Mouse (Mus musculus) left cerebral cortex, adult 6 months (tissue): ENCODE measurements around the gene Elof1. TPM values are rescaled to one million over a fixed set of nuclear protein-coding genes. Genes with fewer than 3 reads are reported as not detected.

Experiments used
- long read RNA-seq, 2 experiments: library from polyadenylated mRNA; unstranded; transcript quantifications; one replicate each; pipeline ENCODE4 v2.0.0; 2019 to 2020
- polyA plus RNA-seq: library from polyadenylated mRNA; unstranded; fragments of <200 nt; fragmentation: Nextera tagmentation; gene quantifications from 2 replicates; pipeline ENCODE4 v1.2.3, GENCODE M21; 2021

Gene Elof1
- 175 and 193 TPM in 2 replicates for polyA plus RNA-seq
- long read RNA-seq, experiment 1, transcript Elof1-203 (3 exons, 810 nt): minor isoform, 22 of 176 reads
- long read RNA-seq, experiment 1, transcript Elof1-202 (2 exons, 1,053 nt): minor isoform, 5 of 176 reads
- long read RNA-seq, experiment 1, transcript Elof1-201 (3 exons, 888 nt): major isoform, 132 of 176 reads
- long read RNA-seq, experiment 1, transcript Elof1-204 (3 exons, 567 nt): minor isoform, 9 of 176 reads
- long read RNA-seq, experiment 1, partial matches to known transcripts: 1 of 176 reads
- long read RNA-seq, experiment 1, other reads (novel, unspliced or antisense): 7 of 176 reads
- long read RNA-seq, experiment 2, transcript Elof1-201 (3 exons, 888 nt): major isoform, 161 of 196 reads
- long read RNA-seq, experiment 2, transcript Elof1-204 (3 exons, 567 nt): minor isoform, 17 of 196 reads
- long read RNA-seq, experiment 2, transcript Elof1-203 (3 exons, 810 nt): minor isoform, 6 of 196 reads
- long read RNA-seq, experiment 2, partial matches to known transcripts: 6 of 196 reads
- long read RNA-seq, experiment 2, other reads (novel, unspliced or antisense): 3 of 196 reads

GRCm38 (mm10) chr9:22116740-22117426 is at the start of gene Elof1:
Elof1 (minus strand) TSS chr9:22117172.

DNA sequence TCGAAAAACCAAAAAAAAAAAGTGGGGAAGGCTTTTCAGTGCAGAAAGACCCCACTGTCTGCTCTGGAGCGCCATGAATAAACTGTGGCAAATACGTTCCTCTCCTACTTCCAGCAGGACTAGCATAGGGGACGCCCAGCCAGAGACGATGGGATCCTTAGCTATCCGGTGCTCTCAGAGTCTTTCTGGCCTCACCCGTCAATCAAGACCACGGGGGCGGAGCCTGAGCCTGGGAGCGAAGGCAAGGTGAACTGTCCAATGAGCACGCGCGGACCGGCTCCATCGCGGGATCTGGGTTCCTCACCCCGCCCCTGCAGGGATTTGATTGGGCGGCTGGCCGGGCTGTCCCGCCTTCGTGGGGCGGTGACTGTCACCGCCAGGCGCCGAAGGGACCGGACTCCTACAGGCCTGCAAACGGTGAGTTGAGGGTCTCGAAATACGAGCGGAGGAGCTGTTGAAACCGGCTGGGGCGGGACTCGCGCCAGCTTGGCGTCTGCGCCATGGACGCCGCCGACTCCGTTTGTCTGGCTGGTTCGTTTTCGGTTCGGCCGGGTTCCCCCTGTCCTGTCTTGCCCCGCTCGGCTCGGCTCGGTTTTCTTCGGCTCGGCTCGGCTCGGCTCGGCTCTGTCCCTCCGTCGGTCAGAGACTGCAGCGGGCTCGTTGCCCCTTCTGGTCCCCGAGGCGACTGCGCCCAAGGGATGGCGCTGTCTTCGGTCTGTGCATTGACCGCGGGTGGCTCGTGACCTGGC is 39.7 kb upstream of the Elof1 start, which contains the start of gene Pigyl:
TSS of gene Pigyl (plus strand) at position 350 of the 749 bp plus-strand sequence.

GRCm38 (mm10) chr9:22135644-22136390 is 18.8 kb upstream of the Elof1 start, which contains the start of gene Acp5:
Acp5 (minus strand) TSS chr9:22135711.

GRCm38 (mm10) chr9:22098993-22099696 is 17.8 kb downstream of the Elof1 start, which contains the start of gene Cnn1:
Cnn1 (plus strand) TSS chr9:22099216.

GRCm38 (mm10) chr9:22085022-22085834 is 31.7 kb downstream of the Elof1 start, which contains the start of gene Ecsit:
Ecsit (minus strand) TSS chr9:22085438.

GRCm38 (mm10) chr9:22070791-22071573 is 46.0 kb downstream of the Elof1 start, which contains the start of the genes Gm49318 and Zfp653:
Gm49318 (minus strand) TSS chr9:22071259.
Zfp653 (minus strand) TSS chr9:22071376.

Other genes with a start within 250 kb of the Elof1 start
- gene Rab3d, start 199.0 kb downstream of the Elof1 start, polyA plus RNA-seq: 6.7 and 6.8 TPM in 2 replicates
- 8.4 and 9.2 TPM in 2 replicates for gene Ccdc159, start 189.7 kb downstream of the Elof1 start, polyA plus RNA-seq
- gene Tmem205, start 189.6 kb downstream of the Elof1 start, polyA plus RNA-seq: 87.3 and 88.2 TPM in 2 replicates
- gene Plppr2, start 180.1 kb downstream of the Elof1 start, polyA plus RNA-seq: 75.3 and 142 TPM in 2 replicates
- gene Swsap1, start 161.4 kb downstream of the Elof1 start, polyA plus RNA-seq: 6.2 and 17.7 TPM in 2 replicates
- 16.7 and 18.2 TPM in 2 replicates for gene Epor, start 153.7 kb downstream of the Elof1 start, polyA plus RNA-seq
- gene Rgl3, start 127.7 kb downstream of the Elof1 start, polyA plus RNA-seq: 1.0 and 1.5 TPM in 2 replicates
- gene Ccdc151, start 114.5 kb downstream of the Elof1 start, polyA plus RNA-seq: 2.7 TPM in 2 replicates
- gene Prkcsh, start 114.4 kb downstream of the Elof1 start, polyA plus RNA-seq: 24.2 and 25.2 TPM in 2 replicates
- gene Elavl3, start 65.1 kb downstream of the Elof1 start, polyA plus RNA-seq: 21.2 and 23.5 TPM in 2 replicates
- not detected in 2 replicates for gene Gm49318, start 45.9 kb downstream of the Elof1 start, polyA plus RNA-seq
- 3.5 and 4.6 TPM in 2 replicates for gene Zfp653, start 45.8 kb downstream of the Elof1 start, polyA plus RNA-seq
- gene Ecsit, start 31.7 kb downstream of the Elof1 start, polyA plus RNA-seq: 51.1 and 51.8 TPM in 2 replicates
- 0.49 and 0.67 TPM in 2 replicates for gene Cnn1, start 18.0 kb downstream of the Elof1 start, polyA plus RNA-seq
- 0.21 and 0.39 TPM in 2 replicates for gene Acp5, start 18.5 kb upstream of the Elof1 start, polyA plus RNA-seq
- 173 and 183 TPM in 2 replicates for gene Pigyl, start 39.7 kb upstream of the Elof1 start, polyA plus RNA-seq
- gene Zfp872, start 70.9 kb upstream of the Elof1 start, polyA plus RNA-seq: 0.06 TPM in 1 of 2 replicates, not detected in the other
- 11.1 and 12.7 TPM in 2 replicates for gene Zfp809, start 108.5 kb upstream of the Elof1 start, polyA plus RNA-seq
- gene Zfp599, start 142.7 kb upstream of the Elof1 start, polyA plus RNA-seq: 1.9 and 3.0 TPM in 2 replicates
- 8.4 and 11.9 TPM in 2 replicates for gene Zfp810, start 190.5 kb upstream of the Elof1 start, polyA plus RNA-seq